Mouse (Mus musculus) megakaryocyte, embryonic 14.5 days (primary cell): ENCODE measurements around the gene AW146154. TPM values are rescaled to one million over a fixed set of nuclear protein-coding genes. Genes with fewer than 3 reads are reported as not detected.
"Not testable (repeated sequence)": the region's sequence is repeated elsewhere in the genome, so short reads cannot be mapped to it uniquely, and the experiment has no call there.

Experiments
- H3K27me3 ChIP-seq: replicated peaks from 2 replicates; pipeline ENCODE3; 2012; ENCODE audit warnings: inconsistent platforms
- H3K36me3 ChIP-seq: replicated peaks from 2 replicates; pipeline ENCODE3; 2012; ENCODE audit warnings: low read length, inconsistent platforms, mixed read lengths
- H3K4me1 ChIP-seq: 2 replicates; pipeline ENCODE4 v1.6.1; 2012; ENCODE audit warnings: inconsistent platforms
- H3K4me3 ChIP-seq: replicated peaks from 2 replicates; pipeline ENCODE3; 2012; ENCODE audit warnings: moderate library complexity, mild to moderate bottlenecking, inconsistent platforms
- H3K9me3 ChIP-seq: 2 replicates; pipeline ENCODE4 v1.6.1; 2012; ENCODE audit warnings: inconsistent platforms
- FLI1 ChIP-seq: IDR thresholded peaks from 2 replicates; pipeline ENCODE4 v1.6.1; 2012; ENCODE audit warnings: low read length, inconsistent platforms, mixed read lengths
- GATA1 ChIP-seq: IDR thresholded peaks from 3 replicates; pipeline ENCODE4 v1.6.1; 2012; ENCODE audit warnings: mixed read lengths, low read length, inconsistent platforms, borderline replicate concordance
- polyA plus RNA-seq: library from polyadenylated mRNA; stranded (reverse); fragments of >175 nt; gene quantifications from 2 replicates; pipeline ENCODE4 v1.2.3, GENCODE M21; 2012; ENCODE audit warnings: low replicate concordance; ENCODE audit not compliant: insufficient read depth

The AW146154 gene
- polyA plus RNA-seq, result not detected in 2 replicates

DNA sequence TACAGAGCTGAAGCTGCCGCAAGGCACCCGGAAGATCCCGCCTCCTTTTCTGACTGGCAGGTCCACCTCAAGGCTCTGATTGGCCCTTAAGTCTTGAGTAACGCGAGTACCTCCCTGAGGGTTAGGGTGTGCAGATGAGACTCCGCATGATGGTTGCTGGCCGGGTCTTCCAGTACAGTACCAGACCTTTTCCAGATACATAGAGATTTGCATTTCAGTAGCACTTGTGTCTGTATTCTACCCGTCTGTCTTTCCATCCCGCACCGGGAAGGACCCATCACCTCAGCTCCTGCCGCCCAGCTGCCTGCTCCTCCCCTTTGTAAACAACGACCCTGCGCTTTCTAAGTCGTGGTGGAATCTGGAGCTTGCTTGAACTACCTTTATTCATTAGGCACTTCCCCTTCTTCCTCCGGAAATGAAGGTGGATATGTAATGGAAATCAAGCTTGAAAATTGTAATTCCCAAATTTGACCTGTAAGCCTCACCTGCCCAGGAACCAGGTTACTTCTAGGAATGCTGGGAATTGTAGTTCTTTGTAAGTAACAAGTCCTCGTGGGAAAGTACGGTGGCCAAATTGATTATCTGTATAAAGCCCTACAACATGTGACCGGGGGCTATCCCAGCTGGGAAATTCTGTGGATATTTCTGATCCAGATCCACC lies at the start of gene AW146154, which contains the start of gene Gm20449:
Gene AW146154 (minus strand): TSS at position 502 of the 661 bp plus-strand sequence.
Gene Gm20449 (minus strand): TSS at position 29 of the 661 bp plus-strand sequence.
- Histone ChIP-seq H3K4me1 (peaks cover 10% of the 10 kb centered on the region; the same call in 1 of the 2 replicates), H3K27me3 (no peaks in the 10 kb centered on the region), H3K4me3 (peak within 1 kb of the TSS; percentile 97), H3K9me3 (peaks cover 11% of the 10 kb centered on the region), H3K36me3 (peaks cover 17% of the 10 kb centered on the region)
- TF ChIP-seq FLI1, result no peak
- TF ChIP-seq GATA1, result no peak

DNA sequence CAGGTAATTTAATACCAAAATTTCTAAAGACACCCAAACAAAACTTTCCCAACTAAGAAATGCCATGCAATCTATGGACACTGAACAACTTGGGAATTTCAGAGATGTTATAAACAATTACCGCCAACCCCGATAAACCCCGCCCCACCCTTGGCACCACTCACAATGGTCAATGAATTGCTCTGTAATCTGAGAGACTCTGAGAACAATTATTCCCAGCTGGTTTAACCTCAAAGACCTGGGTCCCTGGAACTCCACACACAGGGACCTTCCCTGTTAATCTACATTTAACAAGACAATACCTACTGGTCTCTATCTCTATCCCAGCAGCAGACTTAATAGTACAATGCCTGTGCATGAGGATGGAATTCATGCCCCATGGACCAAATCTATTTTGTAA lies 13.0 kb upstream of the AW146154 start:
- TF ChIP-seq FLI1, result no peak
- TF ChIP-seq GATA1, result no peak
- Histone ChIP-seq H3K27me3 (no peaks in the 10 kb centered on the region), H3K4me3 (no peak overlapping the region), H3K9me3 (peaks cover 3% of the 10 kb centered on the region; the same call in 1 of the 2 replicates), H3K36me3 (no peaks in the 10 kb centered on the region), H3K4me1 (no peaks in the 10 kb centered on the region)

DNA sequence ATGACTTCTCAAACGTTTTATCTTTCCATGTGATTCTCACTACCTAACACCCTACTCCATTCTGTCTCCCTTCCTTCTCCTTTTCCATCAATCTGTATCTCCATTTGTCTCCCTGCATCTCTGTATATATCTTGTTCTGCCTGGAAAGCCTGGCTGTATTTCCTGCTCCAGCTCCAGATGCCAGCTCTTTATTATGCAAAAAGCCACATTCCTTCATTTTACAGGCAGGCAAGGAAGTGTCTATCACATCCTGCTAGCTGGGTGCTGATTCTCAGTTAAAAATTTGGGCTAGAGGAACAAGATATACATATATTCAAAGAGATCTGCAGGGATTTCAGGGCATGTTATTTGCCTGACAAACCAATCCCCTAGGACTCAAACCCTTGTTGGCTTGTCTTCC lies 12.5 kb upstream of the AW146154 start:
- Histone ChIP-seq H3K4me3 (no peak overlapping the region), H3K9me3 (peaks cover 3% of the 10 kb centered on the region; the same call in 1 of the 2 replicates), H3K36me3 (no peaks in the 10 kb centered on the region), H3K4me1 (no peaks in the 10 kb centered on the region), H3K27me3 (no peaks in the 10 kb centered on the region)
- no peak for TF ChIP-seq GATA1
- no peak for TF ChIP-seq FLI1

DNA sequence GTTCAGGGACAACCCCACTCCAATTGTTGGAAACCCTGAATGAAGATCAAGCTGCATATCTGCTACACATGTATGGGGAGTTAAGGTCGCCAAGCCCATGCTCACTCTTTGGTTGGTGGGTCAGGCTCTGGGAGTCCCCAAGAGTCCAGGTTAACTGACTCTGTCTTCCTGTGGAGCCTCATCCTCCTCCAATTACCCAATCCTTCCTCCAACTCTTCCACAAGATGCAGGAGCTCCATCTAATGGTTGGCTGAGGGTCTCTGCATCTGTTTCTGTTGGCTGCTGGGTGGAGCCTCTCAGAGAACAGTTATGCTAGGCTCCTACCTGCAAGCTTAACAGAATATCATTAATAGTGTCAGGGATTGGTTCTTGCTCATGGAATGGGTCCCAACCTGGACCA lies 2.7 kb upstream of the AW146154 start:
- Histone ChIP-seq H3K27me3 (no peaks in the 10 kb centered on the region), H3K4me3 (no peak overlapping the region), H3K36me3 (peaks cover 3% of the 10 kb centered on the region), H3K4me1 (peaks cover 10% of the 10 kb centered on the region; the same call in 1 of the 2 replicates), H3K9me3 (no peaks in the 10 kb centered on the region)
- no peak for TF ChIP-seq GATA1
- no peak for TF ChIP-seq FLI1

DNA sequence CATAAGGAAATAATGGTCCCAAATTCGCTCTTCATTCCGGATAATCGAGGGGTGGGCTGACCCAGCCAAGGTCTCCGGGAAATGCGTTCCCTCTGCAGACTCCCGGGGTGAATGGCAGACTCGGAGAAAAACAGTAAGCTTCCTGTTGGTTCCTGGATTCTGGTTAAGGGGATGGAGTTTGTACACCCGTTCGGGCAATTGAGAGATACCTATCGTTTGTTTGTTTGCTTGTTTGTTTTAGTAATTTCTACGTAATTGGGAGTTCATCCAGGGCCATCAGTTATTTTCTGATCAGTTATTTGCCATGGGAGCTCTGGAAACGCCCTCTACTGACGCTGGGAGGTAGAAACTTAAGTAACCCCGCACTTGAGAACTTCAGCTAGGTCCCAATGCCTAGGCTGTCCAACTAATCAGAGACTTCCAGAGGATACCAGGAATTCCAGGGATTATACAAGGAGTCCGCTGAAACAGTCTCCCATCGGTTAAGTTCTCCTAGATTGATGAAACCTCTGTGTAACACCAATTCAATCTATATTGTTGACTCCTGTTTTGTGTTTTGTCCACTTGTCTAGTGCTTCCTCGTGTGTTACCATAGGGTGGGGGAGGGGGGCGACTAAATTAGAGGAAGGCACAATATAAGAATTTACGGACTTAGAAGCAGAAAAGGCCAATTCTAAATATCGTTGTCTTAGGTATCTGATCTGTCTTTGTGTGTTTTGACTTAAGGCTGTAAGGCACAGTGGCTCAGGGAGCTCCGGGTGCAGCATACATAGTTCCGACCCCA lies 653 bp upstream of the AW146154 start:
- H3K36me3 ChIP-seq, result peaks cover 9% of the 10 kb centered on the region
- peaks cover 4% of the 10 kb centered on the region; the same call in 1 of the 2 replicates for H3K9me3 ChIP-seq
- H3K4me3 ChIP-seq, result peak overlapping the region; percentile 97
- no peaks in the 10 kb centered on the region for H3K27me3 ChIP-seq
- peaks cover 10% of the 10 kb centered on the region; the same call in 1 of the 2 replicates for H3K4me1 ChIP-seq
- TF ChIP-seq GATA1 (no peak), FLI1 (no peak)

DNA sequence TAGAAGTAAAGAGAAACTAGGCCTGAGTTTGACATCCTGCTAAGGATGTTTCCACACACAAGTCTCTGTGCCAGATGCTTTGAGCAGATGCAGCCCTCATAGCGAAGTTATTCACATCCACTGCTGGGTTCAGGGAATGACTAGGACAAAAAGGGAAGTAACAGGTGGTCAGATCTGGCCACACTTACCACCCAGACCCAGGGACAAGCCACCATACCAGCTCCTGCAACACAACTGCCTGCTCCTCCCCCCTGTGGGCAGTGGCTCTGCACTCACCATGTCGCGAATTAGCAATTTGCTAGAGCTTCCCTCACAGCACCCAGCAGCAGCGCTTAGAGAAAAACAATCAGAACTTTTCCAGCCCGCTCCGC lies 687 bp downstream of the AW146154 start:
- H3K36me3 ChIP-seq, result peaks cover 20% of the 10 kb centered on the region
- peak overlapping the region; percentile 97 for H3K4me3 ChIP-seq
- not testable (repeated sequence) for H3K27me3 ChIP-seq
- peaks cover 16% of the 10 kb centered on the region for H3K9me3 ChIP-seq
- H3K4me1 ChIP-seq, result peaks cover 10% of the 10 kb centered on the region; the same call in 1 of the 2 replicates

DNA sequence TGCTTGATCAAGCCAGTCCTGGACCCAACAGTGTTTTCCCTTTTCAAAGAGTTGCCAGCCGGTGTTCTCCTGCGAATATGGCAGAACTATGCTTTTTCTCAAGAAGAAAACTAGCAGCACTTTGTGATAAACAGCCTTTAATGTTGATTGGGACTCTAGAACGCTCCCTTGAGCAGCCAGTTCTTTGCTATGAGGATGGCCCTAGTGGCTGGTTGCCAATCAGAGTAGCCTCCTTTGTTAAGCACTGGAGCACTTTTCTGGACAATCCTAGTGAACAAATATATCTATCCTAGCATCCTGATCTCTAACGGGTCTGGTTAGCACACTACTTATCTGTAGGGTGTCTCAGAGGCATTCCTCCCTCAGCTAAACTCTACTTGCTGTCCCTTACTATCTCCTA lies 1.2 kb downstream of the AW146154 start:
- H3K9me3 ChIP-seq, result peaks cover 17% of the 10 kb centered on the region
- peaks cover 20% of the 10 kb centered on the region for H3K36me3 ChIP-seq
- not testable (repeated sequence) for H3K27me3 ChIP-seq
- H3K4me3 ChIP-seq, result peak overlapping the region; percentile 97
- H3K4me1 ChIP-seq, result peaks cover 10% of the 10 kb centered on the region; the same call in 1 of the 2 replicates

DNA sequence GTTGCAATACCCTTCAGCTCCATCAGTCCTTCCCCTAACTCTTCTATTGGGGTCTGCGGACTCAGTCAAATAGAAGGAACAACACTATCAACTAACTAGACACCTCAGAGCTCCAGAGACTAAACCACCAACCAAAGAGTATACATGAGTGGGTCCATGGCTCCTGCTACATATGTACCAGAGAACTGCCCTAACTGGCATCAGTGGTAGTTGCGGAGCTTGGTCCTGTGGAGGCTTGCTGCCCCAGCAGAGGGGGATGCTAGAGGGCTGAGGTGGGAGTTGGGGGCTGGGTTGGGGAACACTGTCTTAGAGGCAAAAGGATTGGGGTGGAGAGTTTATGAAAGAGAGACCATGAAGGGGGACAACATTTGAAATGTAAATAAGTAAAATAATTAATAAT lies 1.8 kb downstream of the AW146154 start:
- Histone ChIP-seq H3K4me1 (peaks cover 10% of the 10 kb centered on the region; the same call in 1 of the 2 replicates), H3K36me3 (peaks cover 20% of the 10 kb centered on the region), H3K9me3 (peaks cover 17% of the 10 kb centered on the region), H3K27me3 (no peaks in the 10 kb centered on the region), H3K4me3 (peak overlapping the region; percentile 23)
- no peak for TF ChIP-seq FLI1
- no peak for TF ChIP-seq GATA1

DNA sequence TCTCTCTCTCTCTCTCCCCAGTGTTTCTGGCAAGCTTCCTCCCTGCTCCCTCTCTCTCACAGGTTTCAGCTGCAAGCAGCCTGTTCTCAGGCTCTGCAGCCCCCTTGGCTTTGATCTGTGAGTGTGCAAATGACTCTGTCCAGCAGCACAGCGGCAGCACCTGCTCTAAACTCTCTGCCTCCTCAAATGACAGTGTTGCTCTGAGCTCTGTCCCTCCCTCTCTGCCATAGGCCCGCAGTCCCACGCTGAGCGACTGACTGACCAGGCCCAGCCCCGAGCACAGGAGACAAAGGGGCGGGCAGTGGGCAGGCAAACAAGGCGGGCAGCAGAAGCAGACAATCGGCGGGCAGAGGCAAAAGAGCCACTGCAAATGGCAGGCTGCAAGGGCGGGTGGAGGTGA lies 47.8 kb downstream of the AW146154 start:
- peaks cover 21% of the 10 kb centered on the region for H3K9me3 ChIP-seq
- H3K4me3 ChIP-seq, result peak overlapping the region; percentile 46
- no peak for TF ChIP-seq GATA1
- TF ChIP-seq FLI1, result no peak

DNA sequence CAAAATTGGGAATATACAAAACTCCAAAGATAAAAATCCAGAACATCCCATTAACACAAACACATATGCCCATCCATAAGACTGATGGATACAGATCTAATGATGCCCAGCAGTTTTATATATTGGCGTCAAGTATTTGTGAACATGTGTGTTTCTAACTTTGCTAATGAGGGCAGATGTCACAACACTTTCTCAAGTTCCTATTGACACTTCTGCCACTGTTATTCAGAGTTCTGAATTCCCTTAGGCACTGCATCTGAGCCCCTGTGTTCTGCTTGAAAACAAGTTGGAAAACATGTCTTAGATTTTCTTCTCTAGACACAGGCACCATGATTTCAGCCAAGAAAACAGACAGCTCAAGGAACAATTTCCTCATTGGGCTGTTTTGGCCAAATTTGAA lies 51.1 kb downstream of the AW146154 start, which contains the start of gene Vmn2r57:
Gene Vmn2r57 (minus strand): TSS at position 101 of the 400 bp plus-strand sequence.
- not testable (repeated sequence) for H3K4me1 ChIP-seq, H3K36me3 ChIP-seq, H3K27me3 ChIP-seq, H3K4me3 ChIP-seq
- peaks cover 14% of the 10 kb centered on the region for H3K9me3 ChIP-seq

More for the DNA sequence above, 47.8 kb downstream of the AW146154 start:
- H3K4me1 ChIP-seq, result no peaks in the 10 kb centered on the region
- no peaks in the 10 kb centered on the region for H3K36me3 ChIP-seq
- peaks cover 1% of the 10 kb centered on the region for H3K27me3 ChIP-seq

Other genes starting within 250 kb of the AW146154 start
- gene AI987944, start 106.5 kb downstream of the AW146154 start, polyA plus RNA-seq, result 0.53 TPM in 1 of 2 replicates, not detected in the other
- 0.03 TPM in 1 of 2 replicates, not detected in the other for gene Vmn2r57, start 51.2 kb downstream of the AW146154 start, polyA plus RNA-seq
- not detected in 2 replicates for gene Gm20449, start 473 bp downstream of the AW146154 start, polyA plus RNA-seq
- not detected in 2 replicates for gene Gm6871, start 73.8 kb upstream of the AW146154 start, polyA plus RNA-seq
- 0.68 TPM in 1 of 2 replicates, not detected in the other for gene 2610021A01Rik, start 99.3 kb upstream of the AW146154 start, polyA plus RNA-seq
- 0.08 TPM in 1 of 2 replicates, not detected in the other for gene Zfp788, start 133.3 kb upstream of the AW146154 start, polyA plus RNA-seq